Mouse (Mus musculus) myocyte (in vitro differentiated cells): ENCODE measurements around the gene Rnf157.

Experiments used
- MAX ChIP-seq: IDR thresholded peaks from one replicate; pipeline ENCODE4 v1.6.1; 2011; ENCODE audit warnings: low read depth, mild to moderate bottlenecking, control low read depth
- MYOD1 ChIP-seq, 3 experiments: IDR thresholded peaks; one replicate each; pipeline ENCODE4 v1.6.1; 2011; ENCODE audit warnings: control low read depth in 2 of 3, low read depth in 2 of 3, mild to moderate bottlenecking in 2 of 3, moderate library complexity in 1 of 3; ENCODE audit not compliant: insufficient read length in 2 of 3, control insufficient read depth in 1 of 3
- POLR2A ChIP-seq: IDR thresholded peaks from one replicate; pipeline ENCODE4 v1.6.1; 2011; ENCODE audit warnings: low read depth, mild to moderate bottlenecking, control low read depth, moderate library complexity; ENCODE audit not compliant: insufficient read length
- POLR2AphosphoS2 ChIP-seq: IDR thresholded peaks from one replicate; pipeline ENCODE4 v1.6.1; 2011; ENCODE audit warnings: low read depth, control low read depth; ENCODE audit not compliant: insufficient read length

DNA sequence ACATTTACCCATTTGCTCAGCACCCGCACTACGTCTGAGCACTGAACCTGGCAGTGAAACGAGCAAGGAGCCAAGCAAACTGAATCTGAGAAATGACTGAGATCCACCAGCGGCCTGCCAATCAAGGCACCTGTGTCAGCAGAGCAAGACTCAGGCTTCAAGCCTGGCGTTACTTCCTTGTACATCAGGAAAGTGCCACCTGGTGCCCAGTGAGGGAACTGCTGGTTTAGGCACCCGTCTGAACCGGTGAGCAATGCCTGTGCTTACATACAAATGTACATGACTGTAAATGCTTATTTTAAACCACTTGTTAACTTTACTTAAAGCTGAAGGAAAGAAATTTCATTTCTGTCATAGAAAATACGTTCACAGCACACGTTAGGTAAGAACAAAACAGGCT is 44.7 kb downstream of the Rnf157 start:
- no peak for TF ChIP-seq MYOD1 (IDR thresholded peaks at IDR 0.05; ENCODE audit: control insufficient read depth in 1 of 3, insufficient read length in 2 of 3, low read depth in 2 of 3)
- no peak for TF ChIP-seq POLR2A
- no peak for TF ChIP-seq POLR2AphosphoS2
- no peak for TF ChIP-seq MAX
